Mouse (Mus musculus) T-helper 17 cell (primary cell): ENCODE data around the gene Scaf4.

Experiments
- in situ Hi-C, 2 experiments: fragments of 300-600 bp; cut with MboI, MseI; formaldehyde crosslinking; loops; 1 replicate in 1 of 2; 2 replicates in 1 of 2; pipeline ENCODE4 v1.15.1; 2025; ENCODE audit warnings: high pct_unique_total_duplicates in 2 of 2

Scaf4 gene

GRCm38 (mm10) chr16:90203226-90203962 is 80.9 kb downstream of the Scaf4 start:
- in situ Hi-C loops = no loop called here

DNA sequence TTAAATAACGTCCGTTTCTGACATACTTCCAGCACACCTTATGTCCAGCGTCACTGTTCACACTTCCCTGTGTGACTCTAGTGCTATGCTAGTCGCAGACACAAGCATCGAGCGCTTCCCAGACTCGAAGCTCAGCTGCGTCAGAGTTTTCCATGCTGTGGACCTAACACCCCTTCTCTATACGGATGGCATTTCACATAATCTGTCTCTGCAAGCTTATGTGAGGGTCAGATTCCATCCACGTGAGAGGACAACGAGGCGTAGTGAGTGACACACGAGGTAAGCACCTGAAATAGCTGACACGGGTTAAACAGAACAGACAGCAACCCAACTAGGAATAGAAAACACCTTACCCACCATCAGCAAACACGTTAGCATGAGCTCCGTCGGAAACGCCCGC is 82.2 kb downstream of the Scaf4 start:
- in situ Hi-C loops = no loop called here

GRCm38 (mm10) chr16:90199174-90199573 is 85.1 kb downstream of the Scaf4 start:
- in situ Hi-C loops = loop anchor here in 1 of 2 experiments (25.0 kb wide), 1 partner anchor 362 kb away; no protein-coding TSS in a partner anchor

DNA sequence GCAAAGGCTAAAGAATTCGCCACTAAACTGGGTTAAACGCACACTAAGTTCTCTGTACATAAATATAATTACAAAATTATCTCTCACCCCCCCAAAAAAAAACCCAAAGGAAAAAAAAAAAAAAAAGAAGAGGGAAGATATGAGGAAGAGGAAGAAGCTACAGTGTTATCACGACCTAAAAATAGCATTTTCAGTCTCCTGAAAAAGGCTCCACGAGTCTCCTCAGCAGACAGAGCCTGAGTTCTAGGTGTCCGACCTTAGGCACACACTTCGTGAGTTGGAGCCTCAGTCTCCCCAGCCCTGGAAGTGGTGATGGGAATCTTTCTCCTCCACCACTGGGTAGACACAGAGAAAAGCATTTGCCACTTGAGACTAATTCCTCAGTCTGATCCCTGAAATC is 85.7 kb downstream of the Scaf4 start:
- in situ Hi-C loops = loop anchor here in 1 of 2 experiments (25.0 kb wide), 1 partner anchor 361 kb away; no protein-coding TSS in a partner anchor

DNA sequence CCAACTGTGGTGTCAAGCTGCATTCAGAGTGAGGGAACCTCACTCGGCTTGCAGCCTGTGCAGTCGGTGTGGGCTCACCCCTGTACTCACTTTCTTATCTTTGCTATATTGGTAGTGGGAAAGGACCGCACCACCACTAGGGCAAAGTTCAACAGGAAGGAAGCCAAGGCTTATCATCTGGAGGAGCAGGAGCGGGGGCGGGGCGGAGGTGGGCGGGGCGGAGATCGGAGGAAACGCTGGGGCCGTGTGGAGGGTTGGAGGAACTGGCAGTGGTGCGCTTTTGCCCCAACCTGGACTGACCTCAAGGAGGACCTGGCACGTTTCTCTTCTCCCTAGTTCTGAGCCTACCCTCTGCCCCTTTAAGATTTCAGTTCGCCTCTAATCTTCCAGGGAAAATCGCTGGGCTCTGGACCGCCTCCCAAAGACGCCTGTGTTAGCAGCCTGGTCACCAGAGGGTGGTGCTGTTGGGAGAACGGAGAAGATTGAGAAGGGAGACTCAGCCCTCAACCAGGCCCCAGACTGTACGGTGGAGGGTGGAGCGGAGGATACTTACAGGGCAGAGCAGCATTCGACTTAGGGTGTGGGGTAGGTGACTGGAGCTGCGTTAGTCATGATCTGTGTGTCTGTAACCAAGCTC is 86.8 kb downstream of the Scaf4 start:
- in situ Hi-C loops = loop anchor here in 1 of 2 experiments (25.0 kb wide), 1 partner anchor 360 kb away; no protein-coding TSS in a partner anchor

DNA sequence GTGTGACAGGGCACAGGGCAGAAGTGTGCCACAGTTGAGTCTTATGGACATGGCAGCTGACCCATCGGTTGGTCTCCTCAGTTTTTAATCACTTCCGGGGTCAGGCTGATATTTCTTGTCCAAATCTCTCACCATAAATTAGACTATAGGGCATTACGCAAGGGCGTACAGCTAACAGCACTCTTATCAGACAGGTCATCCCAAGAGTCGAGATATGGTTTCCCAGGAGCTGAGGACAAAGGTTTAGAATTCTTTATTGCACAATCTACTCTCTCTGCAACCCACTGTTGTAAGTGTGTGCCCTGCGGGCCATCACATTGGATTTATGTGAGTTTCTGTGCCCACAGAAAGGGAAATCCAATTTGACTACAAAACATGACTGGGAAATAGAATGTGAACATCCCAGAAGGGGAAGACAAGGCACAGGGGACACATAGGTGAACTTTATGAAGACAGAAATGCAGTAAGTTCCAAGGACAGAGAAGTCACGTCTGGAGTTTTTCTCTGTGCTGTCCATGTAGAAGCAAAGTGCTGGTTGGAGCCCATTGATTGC is 87.5 kb downstream of the Scaf4 start:
- in situ Hi-C loops = loop anchor here in 1 of 2 experiments (25.0 kb wide), 1 partner anchor 359 kb away; no protein-coding TSS in a partner anchor

DNA sequence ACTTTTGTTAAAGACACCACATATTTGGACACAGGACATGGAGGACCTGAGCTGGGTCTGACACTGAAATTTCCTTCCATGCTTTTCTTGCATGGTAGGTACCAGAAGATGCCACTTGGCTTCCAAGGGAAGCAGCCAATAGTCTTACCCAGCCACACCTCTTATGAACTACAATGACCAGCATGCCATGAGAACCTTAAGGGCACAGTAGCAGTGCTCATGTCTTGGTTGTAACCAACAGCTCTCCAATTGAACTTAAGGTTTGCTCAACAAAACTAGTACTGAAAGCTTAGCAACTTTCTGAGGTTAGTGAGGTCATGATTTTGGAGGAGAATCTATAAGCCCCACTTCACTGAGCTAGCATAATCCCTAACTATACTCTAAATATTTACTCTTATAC is 90.6 kb downstream of the Scaf4 start:
- in situ Hi-C loops = loop anchor here in 1 of 2 experiments (25.0 kb wide), 1 partner anchor 356 kb away; no protein-coding TSS in a partner anchor

DNA sequence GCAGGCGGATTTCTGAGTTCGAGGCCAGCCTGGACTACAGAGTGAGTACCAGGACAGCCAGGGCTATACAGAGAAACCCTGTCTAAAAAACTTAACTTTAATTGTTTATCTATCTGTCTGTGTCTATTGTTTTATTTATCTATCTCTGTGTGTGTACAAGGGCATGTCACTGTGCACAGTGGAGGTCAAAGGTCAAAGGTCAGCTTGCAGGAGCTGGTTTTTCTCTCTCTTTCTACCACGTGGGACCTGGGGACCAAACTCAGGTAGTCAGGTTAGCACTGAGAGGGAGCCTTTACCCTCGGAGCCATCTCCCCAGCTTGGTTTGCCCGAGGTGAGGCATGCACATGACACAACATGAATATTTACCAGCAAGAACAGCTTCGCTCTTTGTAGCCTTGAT is 93.0 kb downstream of the Scaf4 start:
- in situ Hi-C loops = loop anchor here in 1 of 2 experiments (25.0 kb wide), 1 partner anchor 354 kb away; no protein-coding TSS in a partner anchor

- in situ Hi-C loops = loop anchor here in 1 of 2 experiments (5.0 to 25.0 kb wide), 2 partner anchors 350 to 415 kb away; no protein-coding TSS in a partner anchor
These were observed 96.8 kb downstream of the Scaf4 start for GRCm38 (mm10) chr16:90187453-90187852.

GRCm38 (mm10) chr16:90185928-90186588 is 98.2 kb downstream of the Scaf4 start:
- in situ Hi-C loops = loop anchor here in 1 of 2 experiments (5.0 to 25.0 kb wide), 2 partner anchors 349 to 414 kb away; no protein-coding TSS in a partner anchor

DNA sequence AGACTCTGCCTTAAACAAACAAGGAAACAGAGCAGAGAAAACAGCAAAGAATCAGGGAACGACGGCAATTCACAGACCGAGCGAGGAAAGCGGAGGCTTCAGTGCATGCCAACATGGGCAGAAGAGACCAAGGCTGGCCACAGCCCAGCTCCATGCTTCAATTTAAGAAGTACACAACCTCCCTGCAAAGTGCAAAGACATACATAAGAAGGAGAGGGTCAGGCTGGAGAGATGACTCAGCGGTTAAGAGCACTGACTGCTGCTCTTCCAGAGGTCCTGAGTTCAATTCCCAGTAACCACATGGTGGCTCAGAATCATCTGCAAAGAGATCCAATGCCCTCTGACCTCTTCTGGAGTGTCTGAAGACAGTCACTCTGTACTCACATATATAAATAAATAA is 100.2 kb downstream of the Scaf4 start:
- in situ Hi-C loops = loop anchor here in 1 of 2 experiments (25.0 kb wide), 1 partner anchor 347 kb away; no protein-coding TSS in a partner anchor

GRCm38 (mm10) chr16:90181673-90182072 is 102.6 kb downstream of the Scaf4 start:
- in situ Hi-C loops = loop anchor here in 1 of 2 experiments (25.0 kb wide), 1 partner anchor 344 kb away; no protein-coding TSS in a partner anchor

GRCm38 (mm10) chr16:90180975-90181374 is 103.3 kb downstream of the Scaf4 start:
- in situ Hi-C loops = loop anchor here in 1 of 2 experiments (25.0 kb wide), 1 partner anchor 344 kb away; no protein-coding TSS in a partner anchor

DNA sequence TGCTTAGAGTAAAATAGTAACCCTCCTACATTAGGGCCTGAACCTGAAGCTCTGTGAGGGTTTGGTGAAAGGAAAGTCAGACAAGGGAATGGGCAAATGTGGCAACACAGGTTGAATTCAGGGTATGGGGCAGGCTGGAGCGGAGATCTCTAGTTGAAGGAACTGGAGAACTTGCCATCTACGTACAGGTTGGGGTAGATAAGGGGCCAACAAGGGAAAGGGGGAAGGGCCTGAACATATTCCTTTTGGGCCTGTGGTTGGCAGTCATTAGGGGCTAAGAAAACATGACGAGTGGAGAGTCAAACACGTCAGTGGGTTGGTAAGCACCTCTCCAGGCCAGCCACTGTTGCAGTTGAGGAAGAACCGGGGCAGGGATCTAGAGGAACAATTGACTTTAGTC is 104.4 kb downstream of the Scaf4 start:
- in situ Hi-C loops = loop anchor here in 1 of 2 experiments (25.0 kb wide), 1 partner anchor 343 kb away; no protein-coding TSS in a partner anchor

- in situ Hi-C loops = loop anchor here in 1 of 2 experiments (25.0 kb wide), 1 partner anchor 341 kb away; no protein-coding TSS in a partner anchor
These were observed 105.9 kb downstream of the Scaf4 start for GRCm38 (mm10) chr16:90178404-90178803.

- in situ Hi-C loops = loop anchor here in 1 of 2 experiments (25.0 kb wide), 1 partner anchor 340 kb away; no protein-coding TSS in a partner anchor
These were observed 106.9 kb downstream of the Scaf4 start for GRCm38 (mm10) chr16:90177425-90177824.

- in situ Hi-C loops = loop anchor here in 1 of 2 experiments (25.0 kb wide), 1 partner anchor 339 kb away; no protein-coding TSS in a partner anchor
These were observed 107.8 kb downstream of the Scaf4 start for GRCm38 (mm10) chr16:90176472-90176871.
